Mouse (Mus musculus) brain, embryonic 14.5 days (tissue): ENCODE data around the gene R3hcc1l.

Experiments used
- CTCF ChIP-seq: fragments of 200-500 bp; IDR thresholded peaks from 2 replicates; pipeline ENCODE4 v1.5.1; 2012; ENCODE audit warnings: inconsistent platforms, mild to moderate bottlenecking, moderate library complexity, borderline replicate concordance; ENCODE audit not compliant: insufficient read depth, insufficient read length; ENCODE audit errors: extremely low read depth
- POLR2A ChIP-seq: fragments of 200-500 bp; IDR thresholded peaks from 2 replicates; pipeline ENCODE4 v1.6.1; 2012; ENCODE audit warnings: mild to moderate bottlenecking, inconsistent platforms, borderline replicate concordance; ENCODE audit not compliant: poor library complexity, insufficient read depth, insufficient read length, severe bottlenecking; ENCODE audit errors: extremely low read depth

DNA sequence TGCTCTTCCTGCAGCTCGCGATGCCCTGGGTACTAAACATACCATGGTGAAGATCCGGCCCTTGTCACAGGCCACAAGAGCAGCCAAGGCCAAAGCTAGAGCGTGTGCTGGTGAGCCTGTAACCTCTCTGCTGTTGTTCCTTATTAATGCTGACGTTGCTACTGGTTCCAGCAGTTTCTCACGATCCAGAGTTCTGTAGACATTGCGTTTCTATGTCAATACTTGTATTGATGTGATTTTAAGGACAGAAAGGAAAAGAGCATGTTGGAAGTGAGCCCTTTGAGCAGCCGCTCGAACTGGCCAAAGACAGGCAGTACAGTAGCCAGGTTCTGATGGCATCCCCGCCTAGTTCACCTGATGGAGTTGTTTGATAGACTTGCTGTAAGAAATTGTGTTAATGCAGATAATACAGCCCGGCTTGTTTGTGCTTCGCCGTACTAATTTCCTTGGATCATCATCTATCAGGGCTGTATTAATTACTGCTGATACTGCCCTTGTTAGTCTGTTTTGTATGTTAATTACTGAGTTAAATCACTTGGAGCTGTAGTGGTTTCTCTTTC is 64.3 kb downstream of the R3hcc1l start:
- no peak for TF ChIP-seq CTCF
- TF ChIP-seq POLR2A, result no peak
